Mouse (Mus musculus) Muller cell, postnatal 12 days (primary cell): ENCODE results near the gene Hist1h3d.
"Not testable (repeated sequence)": the region's sequence is repeated elsewhere in the genome, so short reads cannot be mapped to it uniquely, and the experiment has no call there.

Source experiments
- DNase-seq: peaks from one replicate; pipeline ENCODE4 v3.0.0-alpha.2; 2015; ENCODE audit errors: inconsistent ontology term

Gene Hist1h3d

DNA sequence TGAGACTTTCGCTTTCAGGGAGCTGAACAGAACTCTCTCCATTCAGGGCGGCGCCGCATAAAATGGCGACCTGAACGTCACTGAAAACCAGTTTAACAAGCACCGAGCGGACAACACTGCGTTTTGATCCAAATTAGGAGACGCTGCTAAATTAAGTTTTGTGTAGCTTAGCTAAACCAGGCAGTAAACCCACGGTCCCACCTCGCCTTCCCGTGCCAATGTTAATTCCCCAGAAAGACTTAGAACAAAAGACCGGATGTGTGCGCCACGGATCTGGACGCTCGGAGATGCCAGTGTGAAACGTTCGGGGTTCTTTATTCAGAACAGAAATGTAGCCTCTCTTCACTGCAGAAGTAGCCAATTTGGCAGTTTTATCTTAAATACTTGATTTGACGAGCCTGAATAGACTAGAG lies 9.5 kb downstream of the Hist1h3d start:
- DNase-seq: peak; percentile 88

DNA sequence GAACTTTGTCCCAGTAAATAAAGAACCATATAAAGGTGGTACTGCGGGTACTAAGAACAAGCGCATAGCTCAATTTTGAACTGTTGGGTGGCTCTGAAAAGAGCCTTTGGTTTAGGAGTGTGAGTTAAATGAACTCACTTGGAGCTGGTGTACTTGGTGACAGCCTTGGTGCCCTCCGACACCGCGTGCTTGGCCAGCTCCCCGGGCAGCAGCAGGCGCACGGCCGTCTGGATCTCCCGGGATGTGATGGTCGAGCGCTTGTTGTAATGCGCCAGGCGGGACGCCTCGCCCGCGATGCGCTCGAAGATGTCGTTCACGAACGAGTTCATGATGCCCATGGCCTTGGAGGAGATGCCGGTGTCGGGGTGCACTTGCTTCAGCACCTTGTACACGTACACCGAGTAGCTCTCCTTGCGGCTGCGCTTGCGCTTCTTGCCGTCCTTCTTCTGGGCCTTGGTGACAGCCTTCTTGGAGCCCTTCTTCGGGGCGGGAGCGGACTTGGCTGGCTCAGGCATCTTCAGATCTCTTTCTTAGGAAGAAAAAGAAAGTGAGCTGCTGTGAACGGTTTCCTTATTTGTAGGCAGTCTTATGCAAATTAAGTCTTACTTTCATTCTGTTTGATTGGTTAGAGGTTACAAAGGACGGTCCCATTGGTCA lies 10.0 kb downstream of the Hist1h3d start:
- DNase-seq: peak; percentile 89

DNA sequence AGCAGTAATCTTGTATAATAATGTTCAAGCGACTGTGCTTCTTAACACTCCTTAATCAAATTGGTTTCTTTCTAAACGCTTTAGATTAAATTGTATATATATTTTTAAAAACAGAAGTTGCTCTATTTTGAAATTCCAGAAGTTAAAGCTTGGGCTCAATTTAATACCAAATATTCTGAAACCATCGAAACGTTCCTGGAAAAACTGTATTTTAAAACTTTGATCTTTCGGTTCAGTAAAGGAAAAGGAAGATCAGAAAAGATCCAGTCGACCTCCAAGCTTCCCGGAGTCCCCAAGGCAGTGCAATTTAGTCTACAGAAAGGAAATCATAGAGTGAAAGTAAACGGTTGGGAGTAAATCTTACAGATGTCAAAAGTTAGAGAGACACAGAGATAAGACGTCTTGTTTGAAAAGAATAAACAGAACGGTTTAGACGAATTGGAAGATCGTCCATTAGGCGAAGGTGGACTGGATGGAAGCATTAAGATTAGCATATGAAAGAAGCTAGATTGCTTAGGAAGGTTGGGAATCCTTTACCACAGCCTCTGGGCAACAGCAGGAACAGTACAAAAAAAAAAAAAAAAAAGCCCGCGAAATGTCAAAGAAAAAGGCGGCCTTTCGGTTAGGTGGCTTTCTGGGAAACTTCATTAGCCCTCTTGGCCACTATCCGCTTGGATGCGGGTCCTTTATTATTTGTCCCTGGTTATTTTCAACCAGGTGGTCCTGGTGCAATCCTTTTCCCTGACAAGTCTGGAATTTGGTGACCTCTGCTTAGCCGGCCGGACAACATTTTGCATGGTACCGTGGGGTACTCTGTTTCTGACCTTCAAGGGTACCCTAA lies 10.8 kb downstream of the Hist1h3d start:
- no peak for DNase-seq

DNA sequence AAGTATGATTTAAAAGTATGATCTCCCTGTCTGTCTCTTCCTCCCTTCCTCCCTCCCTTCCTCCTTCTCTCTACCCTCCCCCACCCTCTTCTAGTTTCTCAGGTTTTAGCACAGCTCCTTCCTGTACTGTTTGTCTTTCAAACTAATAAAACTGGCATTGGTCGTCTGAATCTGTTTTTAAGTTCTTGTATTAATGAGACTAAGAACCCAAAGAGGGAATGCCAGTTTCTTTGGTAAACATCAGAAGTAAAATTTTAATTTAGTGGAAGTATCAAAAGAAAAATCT lies 11.3 kb downstream of the Hist1h3d start:
- no peak for DNase-seq

DNA sequence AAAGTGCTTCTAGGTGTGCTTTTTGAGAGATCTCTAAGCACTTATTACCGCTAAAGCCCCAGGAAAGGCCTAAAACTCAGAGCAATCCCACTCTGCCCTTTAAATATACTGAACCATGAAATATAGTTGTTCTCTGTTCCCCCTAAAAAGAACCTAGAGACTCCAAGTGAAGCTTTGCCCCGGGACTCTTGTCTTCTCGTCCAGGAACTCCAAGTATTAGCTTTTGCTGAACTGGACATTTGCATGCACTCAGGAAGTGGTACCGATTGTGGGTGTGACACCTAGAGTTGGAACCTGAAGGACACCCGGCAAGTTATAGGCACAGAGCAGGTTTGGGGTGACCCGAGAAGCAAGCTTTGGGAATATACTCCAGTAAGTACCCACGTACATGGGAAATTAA lies 15.6 kb downstream of the Hist1h3d start:
- no peak for DNase-seq

DNA sequence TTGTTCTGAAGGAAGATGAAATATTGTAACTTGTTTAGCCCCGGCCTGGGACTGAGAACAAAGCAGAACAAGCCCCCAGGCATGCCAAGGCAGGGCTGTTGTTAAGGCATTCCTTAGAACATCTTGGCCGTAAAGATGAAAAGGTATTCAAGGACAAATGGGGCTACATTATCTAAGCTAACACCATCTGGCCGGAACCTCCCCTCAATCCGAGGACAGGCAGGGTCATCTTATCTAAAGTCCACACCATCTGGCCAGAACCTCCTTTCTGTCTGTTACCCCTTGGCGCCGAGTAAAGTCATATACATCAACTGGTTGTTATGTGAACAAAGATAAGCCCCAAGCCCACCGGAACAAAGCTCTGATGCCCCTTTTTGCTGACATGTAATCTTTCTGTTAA lies 16.3 kb downstream of the Hist1h3d start:
- DNase-seq: not testable (repeated sequence)

DNA sequence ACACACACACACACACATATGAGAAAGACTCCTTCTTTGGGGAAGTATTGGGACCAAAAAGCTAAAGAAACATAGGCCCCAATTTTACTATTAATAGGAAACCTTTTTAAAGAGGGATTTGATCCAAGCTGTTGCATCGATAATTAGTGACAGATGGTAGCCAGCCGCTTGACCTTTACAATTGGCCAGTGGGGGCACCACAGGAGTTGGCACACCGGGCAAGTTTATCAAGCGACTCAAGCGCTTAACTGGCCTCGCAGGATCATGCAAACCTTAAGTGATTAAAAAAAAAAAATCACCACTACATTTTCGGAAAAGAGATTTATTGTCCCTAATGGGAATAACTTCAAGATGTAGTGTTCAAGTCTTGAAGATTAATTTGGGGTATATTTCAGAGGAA lies 17.1 kb downstream of the Hist1h3d start:
- DNase-seq: no peak

DNA sequence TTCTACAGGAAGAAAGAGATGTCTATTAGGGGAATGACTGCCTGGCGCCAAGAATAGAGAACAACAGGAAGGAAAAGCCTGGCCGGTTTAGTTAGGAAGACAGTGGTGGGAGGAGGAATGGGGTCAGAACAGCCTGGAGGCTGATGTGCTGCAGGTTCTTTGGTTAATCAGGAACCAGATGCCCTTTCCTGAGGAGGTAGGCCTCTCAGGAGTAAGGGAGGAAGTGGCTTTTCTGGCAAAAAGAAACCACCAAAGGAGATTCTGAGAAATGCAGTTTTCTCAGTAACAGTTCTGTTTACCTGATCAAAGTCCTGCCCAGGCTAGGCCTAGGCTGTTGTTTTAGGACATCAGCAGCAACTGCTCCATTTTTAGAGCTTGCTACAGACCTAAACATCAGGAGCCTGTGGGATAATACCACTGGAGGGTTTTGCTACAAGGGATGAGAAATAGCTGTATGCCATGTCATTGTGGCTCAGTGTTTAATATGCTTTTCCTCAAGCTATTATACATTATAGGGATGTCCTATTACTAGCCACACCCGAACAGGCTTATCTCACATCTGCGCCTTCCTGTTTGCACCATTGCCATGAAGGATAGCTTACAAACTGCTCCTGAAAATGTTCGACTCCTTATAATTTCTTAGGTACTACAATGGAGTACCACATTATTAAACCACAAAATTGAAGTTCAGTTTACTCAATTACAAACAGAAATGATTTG lies 17.6 kb downstream of the Hist1h3d start:
- no peak for DNase-seq

DNA sequence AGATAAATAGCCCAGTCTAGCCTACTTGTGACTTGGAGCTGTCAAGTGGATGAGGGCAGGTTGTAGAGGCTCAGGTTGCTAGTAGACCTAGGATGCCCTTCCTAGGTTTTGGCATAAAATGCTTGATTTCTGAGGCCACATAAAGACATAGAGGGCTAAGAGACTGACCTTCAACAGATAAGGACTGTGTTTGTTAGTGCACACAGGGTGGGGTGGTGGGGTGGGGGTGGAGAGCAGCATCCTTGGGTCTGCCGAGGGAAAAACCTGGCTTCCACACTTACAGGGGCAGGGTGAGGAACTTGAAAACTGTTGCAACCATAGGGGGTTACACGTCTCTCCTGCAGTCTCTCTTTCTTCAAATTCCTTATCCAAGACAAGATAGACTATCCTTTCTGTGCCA lies 19.6 kb downstream of the Hist1h3d start:
- no peak for DNase-seq

DNA sequence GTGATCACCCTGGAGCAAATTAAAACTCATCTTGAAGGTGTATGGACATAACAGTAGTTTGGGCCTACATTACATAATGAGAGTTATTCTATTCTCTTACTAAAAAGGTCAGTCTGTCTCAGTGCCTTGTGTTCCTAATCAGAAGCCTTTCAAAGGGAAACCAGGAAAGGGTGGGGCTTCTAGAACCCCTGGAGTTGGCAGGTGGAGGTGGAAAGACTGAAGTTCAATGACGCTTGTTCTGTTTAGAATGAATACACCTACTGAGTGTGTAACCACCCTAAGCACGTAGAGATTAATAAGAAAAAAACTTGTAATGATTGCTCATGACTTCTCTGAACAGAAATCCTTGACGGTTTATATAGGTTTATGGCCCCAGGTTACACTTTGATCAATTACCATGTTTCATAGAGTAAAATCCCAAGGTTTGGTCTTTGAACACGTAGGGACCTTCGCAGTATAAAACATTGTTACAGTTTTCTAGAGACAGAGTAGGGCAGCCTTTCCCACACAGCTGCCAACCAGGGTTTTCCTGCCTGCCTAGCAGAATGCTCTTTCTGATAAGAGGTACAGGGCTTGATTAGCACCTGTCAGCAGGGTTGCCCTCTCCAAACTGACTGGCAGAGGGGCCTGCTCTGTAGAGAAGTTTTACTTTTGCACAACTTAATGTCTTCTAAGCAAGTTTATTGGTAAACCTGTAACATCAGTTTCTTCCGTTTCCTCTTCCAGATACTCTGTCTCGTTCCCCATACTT lies 20.2 kb downstream of the Hist1h3d start:
- DNase-seq: no peak

DNA sequence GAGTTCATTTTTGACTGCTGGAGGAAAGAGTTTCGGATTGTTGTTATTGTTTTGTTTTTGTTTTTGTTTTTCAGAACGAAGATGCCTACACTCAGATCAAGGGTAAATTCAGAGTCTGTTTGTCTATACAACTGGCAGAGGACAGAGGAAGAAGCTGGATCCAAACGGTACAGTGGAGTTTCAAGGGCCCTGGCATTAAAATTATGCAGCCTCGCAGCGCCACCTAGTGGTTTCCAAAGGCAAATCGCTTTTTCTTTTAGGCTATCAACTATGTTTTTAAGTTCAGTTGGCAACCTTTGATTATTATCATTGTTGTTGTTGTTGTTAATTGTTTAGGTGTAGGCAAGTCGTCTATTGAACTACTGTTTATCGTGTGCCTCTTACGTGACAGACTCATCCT lies 22.4 kb downstream of the Hist1h3d start:
- DNase-seq: peak; percentile 46

DNA sequence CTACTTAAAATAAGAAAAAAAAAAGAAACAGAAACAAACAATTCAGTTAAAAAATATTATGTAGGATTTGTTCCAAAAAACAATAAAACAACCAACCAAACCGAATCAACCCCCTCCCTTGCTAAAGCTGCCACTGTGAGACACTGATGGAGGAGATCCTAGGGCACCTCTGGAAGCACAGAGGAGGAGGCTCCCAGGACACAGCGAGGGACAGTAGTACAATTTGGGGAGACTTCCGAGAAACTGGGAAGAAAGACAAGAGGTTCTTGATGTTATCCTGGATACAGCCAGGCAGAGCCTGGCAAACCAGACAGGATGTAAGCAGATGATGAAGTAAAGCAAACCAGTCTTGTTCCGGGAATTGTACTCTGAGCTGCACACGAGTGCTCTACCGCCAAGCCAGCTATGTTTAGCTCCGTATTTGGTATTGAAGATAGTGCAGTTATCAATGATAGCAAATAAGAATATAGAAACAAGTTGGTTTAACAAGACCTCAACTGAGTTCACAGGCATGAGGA lies 27.7 kb downstream of the Hist1h3d start:
- DNase-seq: no peak

DNA sequence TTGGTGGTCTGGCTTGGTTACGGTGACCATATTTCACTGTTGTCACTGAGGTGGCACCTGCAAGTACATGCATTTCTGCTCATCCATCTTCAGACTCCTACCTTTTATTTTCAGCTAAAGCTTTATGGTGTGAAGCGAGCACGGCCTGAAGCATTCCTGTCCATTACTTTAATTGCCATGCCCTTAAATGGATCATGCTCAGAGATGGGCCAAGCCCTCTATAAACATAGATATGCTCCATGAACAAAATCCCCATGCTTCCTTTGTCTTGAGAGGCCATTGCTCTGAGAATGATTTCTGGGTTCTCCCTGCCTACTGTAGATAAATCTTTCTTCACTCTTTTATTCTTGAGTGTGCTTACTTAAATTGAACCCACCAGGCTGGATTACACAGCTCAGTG lies 28.9 kb downstream of the Hist1h3d start:
- no peak for DNase-seq

DNA sequence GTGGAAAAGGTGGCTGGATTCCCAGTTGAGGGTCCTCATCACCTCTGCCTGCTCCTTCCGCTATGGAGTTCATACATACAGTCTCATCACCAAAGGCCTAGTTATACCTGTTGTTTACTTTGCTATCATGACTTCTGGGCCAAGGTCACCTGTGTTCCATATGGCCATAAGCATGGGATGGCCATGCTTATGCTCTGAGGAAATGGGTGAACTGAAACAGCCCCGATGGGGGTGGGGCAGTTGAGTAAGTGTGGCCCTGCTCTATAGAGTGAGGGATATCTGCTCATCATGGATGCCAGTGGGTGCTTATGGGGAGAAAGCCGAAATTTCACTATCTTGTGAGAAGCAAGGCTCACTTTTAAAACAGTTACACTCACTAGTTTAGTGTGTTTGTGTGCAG lies 29.5 kb downstream of the Hist1h3d start:
- DNase-seq: no peak

DNA sequence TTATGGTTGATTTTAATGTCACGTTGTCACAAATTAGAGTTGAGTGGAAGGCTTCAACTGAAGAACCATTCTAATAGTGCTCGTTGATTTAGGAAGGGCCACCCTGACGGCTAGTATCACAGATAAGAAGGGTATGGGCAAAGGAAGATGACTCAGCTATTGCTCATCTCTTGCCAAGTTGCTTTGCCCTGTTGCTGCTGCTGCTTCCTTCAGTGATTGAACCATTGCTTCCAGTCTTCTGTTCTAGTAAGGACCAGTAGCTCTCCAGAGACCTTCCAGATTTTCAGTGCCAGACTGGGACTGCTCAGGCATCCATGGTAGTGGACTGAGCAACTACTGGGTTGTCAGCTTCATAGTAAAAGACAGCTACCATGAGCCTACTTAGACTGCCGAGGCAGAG lies 33.6 kb downstream of the Hist1h3d start:
- no peak for DNase-seq

DNA sequence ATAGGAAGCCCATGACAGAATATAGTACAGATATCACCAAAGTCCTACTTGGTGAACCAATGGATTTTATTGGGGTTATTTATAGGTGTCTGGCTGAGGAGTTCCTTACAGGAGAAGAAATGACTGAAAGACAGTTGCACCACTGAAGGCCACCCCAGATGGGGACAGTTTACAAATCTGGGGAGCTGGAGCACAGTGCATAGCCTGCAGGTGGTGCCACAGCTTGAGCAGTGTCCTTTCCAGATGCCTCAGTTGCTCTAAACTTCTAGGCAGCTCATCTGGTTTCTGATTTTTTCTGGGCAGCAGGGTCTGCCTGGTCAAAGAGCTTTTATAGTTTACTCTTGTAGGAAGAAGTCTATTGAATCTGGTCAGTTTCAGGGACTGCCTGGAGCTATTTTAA lies 34.3 kb downstream of the Hist1h3d start:
- no peak for DNase-seq

DNA sequence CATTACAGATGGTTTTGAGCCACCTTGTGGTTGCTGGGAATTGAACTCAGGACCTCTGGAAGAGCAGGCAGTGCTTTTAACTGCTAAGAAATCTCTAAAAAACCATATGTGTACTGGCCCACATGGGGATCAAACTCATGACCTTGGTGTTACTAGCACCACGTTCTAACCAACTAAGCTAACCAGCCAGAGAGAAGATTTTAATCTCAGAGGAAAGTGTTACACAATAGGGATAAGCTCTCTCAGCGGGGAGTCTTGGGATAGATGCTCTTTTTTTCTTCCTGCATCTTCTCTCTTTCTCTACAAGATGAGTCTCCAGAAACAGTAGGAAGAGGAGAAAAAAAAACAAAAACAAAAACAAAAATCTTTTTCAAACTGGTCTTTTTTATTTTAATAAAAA lies 34.8 kb downstream of the Hist1h3d start:
- no peak for DNase-seq

DNA sequence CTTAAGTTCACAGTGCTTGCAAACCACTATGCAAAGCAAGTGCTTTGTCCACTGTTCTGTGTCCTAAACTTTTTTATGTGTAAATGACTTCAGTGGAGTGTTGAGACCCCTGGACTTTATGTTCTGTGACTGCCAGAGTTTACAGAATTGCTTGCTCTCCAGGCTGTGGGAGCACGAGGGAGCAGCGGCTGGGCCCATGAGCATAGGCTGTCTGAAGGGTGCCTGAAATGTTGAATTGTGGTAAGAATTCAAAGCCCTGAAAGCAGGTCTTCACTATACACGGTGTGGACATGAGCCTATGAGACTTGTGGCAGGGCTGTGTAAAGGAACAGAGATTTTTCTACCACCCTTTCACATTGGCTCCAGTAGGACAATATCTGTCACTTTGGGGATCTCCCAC lies 36.1 kb downstream of the Hist1h3d start:
- no peak for DNase-seq

DNA sequence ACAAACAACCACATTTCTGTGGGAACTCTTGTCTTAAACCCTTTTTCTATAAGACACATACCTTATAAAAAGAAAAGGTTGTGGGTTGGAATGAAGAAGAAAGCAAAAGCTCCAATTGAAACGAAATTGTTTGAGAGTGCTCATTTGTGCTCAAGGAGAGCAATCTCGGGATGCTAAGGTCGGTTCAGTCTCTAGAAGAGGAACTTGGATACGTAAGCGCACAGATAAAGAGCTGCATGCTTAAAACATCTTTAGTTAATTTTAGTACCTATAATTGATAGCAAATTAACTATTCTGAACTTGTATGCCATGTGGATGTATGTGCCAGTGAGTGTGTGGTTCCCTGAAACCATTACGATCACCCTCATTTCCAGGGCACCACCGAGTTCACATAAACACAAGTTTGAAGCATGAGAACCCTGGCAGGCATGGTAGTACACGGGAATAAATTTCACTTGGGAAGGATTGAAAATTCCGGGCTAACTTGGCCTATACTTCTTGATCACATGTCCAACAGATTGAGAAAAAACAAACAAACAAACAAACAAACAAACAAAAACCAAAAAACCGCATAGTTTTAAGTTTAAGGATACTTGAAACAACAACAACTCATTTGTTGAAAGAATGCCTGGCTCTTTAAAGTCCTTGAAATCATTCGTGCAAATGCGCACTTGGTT lies 44.6 kb downstream of the Hist1h3d start:
- no peak for DNase-seq

DNA sequence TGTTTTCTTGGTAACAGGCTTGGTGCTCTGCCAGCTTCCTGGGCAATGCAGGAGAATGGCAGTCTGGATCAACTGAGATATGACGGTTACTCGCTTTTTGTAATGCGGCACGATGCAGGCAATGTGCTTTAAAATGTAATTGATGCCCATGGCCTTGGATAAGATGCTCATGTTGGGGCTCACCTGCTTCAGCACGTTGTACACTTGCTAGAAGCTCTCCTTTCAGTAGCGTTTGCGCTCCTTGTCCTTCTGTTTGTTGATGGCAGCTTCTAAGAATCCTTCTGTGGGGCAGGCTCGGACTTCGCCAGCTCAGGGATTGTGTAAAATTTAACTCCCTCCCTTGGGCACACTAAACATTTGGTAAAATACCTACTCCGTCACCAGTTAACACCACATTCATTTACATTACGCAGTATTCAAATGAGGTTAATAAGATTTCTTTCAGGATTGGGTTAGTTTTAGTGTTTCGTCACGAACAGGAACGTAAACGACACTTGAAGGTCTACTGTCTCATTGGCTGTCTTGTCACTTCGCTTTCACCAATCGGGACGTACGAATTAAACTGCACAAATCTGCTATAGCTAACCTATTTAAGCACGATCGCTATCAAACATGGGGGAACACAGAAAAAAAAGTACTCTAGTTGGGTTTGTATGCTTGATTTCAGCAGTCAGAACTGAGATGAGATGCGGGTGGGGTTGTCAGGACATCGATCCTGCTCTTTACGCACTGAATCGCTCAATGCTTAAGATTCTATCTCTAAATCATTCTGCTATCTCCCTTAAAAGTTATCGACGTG lies 45.4 kb downstream of the Hist1h3d start, which contains the start of gene Hist1h2be:
Hist1h2be (minus strand) TSS at position 392 of the 799 bp plus-strand sequence.
- DNase-seq: peak; percentile 87
